Mouse (Mus musculus) erythroblast, embryonic 14.5 days (primary cell): ENCODE results near the gene Pigh.

Experiments used
- GATA1 ChIP-seq: IDR thresholded peaks from 2 replicates; pipeline ENCODE4 v1.6.1; 2012; ENCODE audit warnings: low read length, inconsistent platforms, mixed read lengths
- TAL1 ChIP-seq: IDR thresholded peaks from 3 replicates; pipeline ENCODE4 v1.6.1; 2012; ENCODE audit warnings: low read length, inconsistent platforms, mixed read lengths

GRCm38 (mm10) chr12:79092569-79092968 is 3.1 kb upstream of the Pigh start:
- no peak for TF ChIP-seq GATA1
- TF ChIP-seq TAL1, result no peak
